Mouse (Mus musculus) embryonic fibroblast, embryonic 13.5 days (primary cell): Measurements from ENCODE around the gene Aff3.

Source experiments
- CTCF ChIP-seq: IDR thresholded peaks from 2 replicates; pipeline ENCODE4 v1.5.1; 2011; ENCODE audit warnings: mild to moderate bottlenecking, control low read depth, low read length, moderate library complexity, borderline replicate concordance; ENCODE audit not compliant: insufficient read depth
- POLR2A ChIP-seq: IDR thresholded peaks from 2 replicates; pipeline ENCODE4 v1.6.1; 2011; ENCODE audit warnings: low read depth, mild to moderate bottlenecking, control low read depth, low read length, moderate library complexity

DNA sequence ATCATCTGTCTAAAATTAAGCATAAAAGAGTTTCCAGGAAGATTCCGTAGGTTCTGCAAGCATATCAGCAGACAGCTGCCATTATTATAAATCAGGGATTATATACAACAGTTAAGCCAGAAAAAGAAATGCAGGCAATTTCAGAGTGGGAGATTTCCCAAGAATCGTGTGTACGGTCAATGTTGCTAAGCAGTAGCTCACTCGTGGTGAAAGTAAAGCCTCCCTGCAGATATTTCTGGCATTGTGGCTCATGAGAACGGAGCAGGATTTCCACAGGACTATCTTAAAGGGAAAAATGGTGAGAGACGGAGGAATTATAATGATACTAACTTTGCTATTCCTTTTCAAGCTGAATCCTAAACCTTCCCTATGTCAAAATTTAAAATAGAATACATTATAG, 76.0 kb downstream of the Aff3 start:
- TF ChIP-seq CTCF (no peak), POLR2A (no peak)
